Mouse (Mus musculus) mesoderm, embryonic 11.5 days (tissue): ENCODE results near the gene Gm525.
"Not testable (repeated sequence)": the region's sequence is repeated elsewhere in the genome, so short reads cannot be mapped to it uniquely, and the experiment has no call there.

Experiments
- DNase-seq: peaks from one replicate; pipeline ENCODE4 v3.0.0-alpha.2; 2012; ENCODE audit warnings: low read depth, low spot score

The Gm525 gene

GRCm38 (mm10) chr11:89073541-89073940, at the start of gene Gm525:
Gm525 (plus strand) TSS chr11:89073841.
- no peak for DNase-seq

- DNase-seq = peak; percentile 26
Measured at GRCm38 (mm10) chr11:89024181-89024881, 49.3 kb upstream of the Gm525 start.

GRCm38 (mm10) chr11:89025603-89026002, 48.0 kb upstream of the Gm525 start:
- DNase-seq = no peak

GRCm38 (mm10) chr11:89026117-89026516, 47.5 kb upstream of the Gm525 start:
- DNase-seq = no peak

GRCm38 (mm10) chr11:89027955-89028361, 45.7 kb upstream of the Gm525 start:
- no peak for DNase-seq

GRCm38 (mm10) chr11:89028871-89029405, 44.7 kb upstream of the Gm525 start:
- DNase-seq = no peak

- no peak for DNase-seq
Measured at GRCm38 (mm10) chr11:89030552-89030951, 43.1 kb upstream of the Gm525 start.

- DNase-seq = no peak
Measured at GRCm38 (mm10) chr11:89031189-89031588, 42.5 kb upstream of the Gm525 start.

- no peak for DNase-seq
Measured at GRCm38 (mm10) chr11:89034592-89034991, 39.0 kb upstream of the Gm525 start.

GRCm38 (mm10) chr11:89035552-89035951, 38.1 kb upstream of the Gm525 start:
- DNase-seq = no peak

GRCm38 (mm10) chr11:89038496-89038895, 35.1 kb upstream of the Gm525 start:
- no peak for DNase-seq

- no peak for DNase-seq
Measured at GRCm38 (mm10) chr11:89039325-89039724, 34.3 kb upstream of the Gm525 start.

- DNase-seq = not testable (repeated sequence)
Measured at GRCm38 (mm10) chr11:89041073-89041472, 32.6 kb upstream of the Gm525 start.

GRCm38 (mm10) chr11:89043046-89043445, 30.6 kb upstream of the Gm525 start:
- DNase-seq = no peak

GRCm38 (mm10) chr11:89045501-89045900, 28.1 kb upstream of the Gm525 start:
- DNase-seq = not testable (repeated sequence)

- DNase-seq = no peak
Measured at GRCm38 (mm10) chr11:89046021-89046420, 27.6 kb upstream of the Gm525 start.

- no peak for DNase-seq
Measured at GRCm38 (mm10) chr11:89051767-89052166, 21.9 kb upstream of the Gm525 start.

- DNase-seq = no peak
Measured at GRCm38 (mm10) chr11:89055931-89056690, 17.5 kb upstream of the Gm525 start.

- DNase-seq = no peak
Measured at GRCm38 (mm10) chr11:89058515-89059270, 14.9 kb upstream of the Gm525 start.

- peak; percentile 43 for DNase-seq
Measured at GRCm38 (mm10) chr11:89059919-89060422, 13.7 kb upstream of the Gm525 start.

- DNase-seq = peak; percentile 90
Measured at GRCm38 (mm10) chr11:89060423-89061089, 13.1 kb upstream of the Gm525 start.
